Mouse (Mus musculus) cortical plate, adult 2 months (tissue): ENCODE results near the gene Shc4.

Experiments
- CTCF ChIP-seq: fragments of 200-500 bp; IDR thresholded peaks from 2 replicates; pipeline ENCODE4 v1.5.1; 2011; ENCODE audit warnings: mild to moderate bottlenecking, control low read depth, low read length; ENCODE audit not compliant: insufficient read depth; ENCODE audit errors: extremely low read depth
- POLR2A ChIP-seq: fragments of 200-500 bp; IDR thresholded peaks from 2 replicates; pipeline ENCODE4 v1.6.1; 2011; ENCODE audit warnings: mild to moderate bottlenecking, low read length, control low read depth; ENCODE audit not compliant: insufficient read depth; ENCODE audit errors: extremely low read depth

DNA sequence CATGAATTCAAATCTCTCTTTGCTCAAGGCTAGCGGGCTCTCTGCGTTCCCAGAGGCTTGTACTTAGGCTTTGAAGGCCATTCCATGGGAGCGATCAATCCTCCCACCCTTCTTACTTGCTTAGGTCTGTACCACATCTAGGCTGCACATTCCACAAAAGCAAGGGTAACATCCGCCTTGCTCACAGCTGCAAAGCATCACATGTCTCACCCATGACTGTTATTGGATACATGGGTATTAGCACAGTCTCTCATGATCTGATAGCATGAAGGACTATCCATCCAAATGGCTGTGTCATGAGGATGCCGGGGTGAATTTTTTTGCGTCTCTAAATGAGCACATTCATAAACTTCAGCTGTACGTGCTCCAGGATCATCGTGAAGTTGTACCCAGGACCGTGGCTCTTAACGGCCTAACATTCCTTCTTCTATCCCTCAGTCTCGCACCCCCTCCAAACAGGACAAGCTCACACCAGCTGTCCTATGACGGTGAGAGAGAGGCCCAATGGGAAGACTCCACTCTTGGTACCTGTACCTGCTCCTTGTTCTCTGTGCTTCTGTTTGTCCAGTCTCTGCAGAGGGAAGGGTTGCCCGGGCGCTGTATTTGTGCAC lies 73.1 kb downstream of the Shc4 start:
- TF ChIP-seq CTCF, result no peak
- no peak for TF ChIP-seq POLR2A
